Mouse (Mus musculus) bone marrow macrophage, adult 2 months (primary cell): ENCODE measurements around the gene Methig1. TPM values are rescaled to one million over a fixed set of nuclear protein-coding genes. Genes with fewer than 3 reads are reported as not detected.

ENCODE experiments used
- H3K27ac ChIP-seq: 2 replicates; pipeline ENCODE4 v1.5.1; 2012; ENCODE audit warnings: low read depth, low read length; ENCODE audit not compliant: insufficient read depth
- H3K4me1 ChIP-seq: 2 replicates; pipeline ENCODE4 v1.6.1; 2012; ENCODE audit warnings: low read length; ENCODE audit not compliant: control insufficient read depth, insufficient read depth
- H3K4me3 ChIP-seq: 2 replicates; pipeline ENCODE4 v1.5.1; 2012; ENCODE audit warnings: mild to moderate bottlenecking, low read length, moderate library complexity; ENCODE audit not compliant: insufficient read depth
- CTCF ChIP-seq: IDR thresholded peaks from 2 replicates; pipeline ENCODE4 v1.5.1; 2012; ENCODE audit warnings: low read depth, mild to moderate bottlenecking, low read length, moderate library complexity
- POLR2A ChIP-seq: IDR thresholded peaks from 2 replicates; pipeline ENCODE4 v1.6.1; 2012; ENCODE audit warnings: mild to moderate bottlenecking, low read depth, low read length, borderline replicate concordance
- polyA plus RNA-seq: library from polyadenylated mRNA; stranded (reverse); fragments of >200 nt; gene quantifications from 2 replicates; pipeline ENCODE4 v1.2.4, GENCODE M21; 2012; ENCODE audit not compliant: missing spikeins, insufficient read depth, insufficient read length

The Methig1 gene
- polyA plus RNA-seq, 1 experiment, result not detected

GRCm38 (mm10) chr15:100400592-100401250 lies 47.8 kb downstream of the Methig1 start:
- peaks cover 14% of the 10 kb centered on the region for H3K4me1 ChIP-seq
- no peak overlapping the region for H3K27ac ChIP-seq
- no peak overlapping the region for H3K4me3 ChIP-seq
- TF ChIP-seq CTCF (no peak), POLR2A (no peak)

GRCm38 (mm10) chr15:100401811-100402210 lies 48.9 kb downstream of the Methig1 start:
- TF ChIP-seq CTCF (no peak), POLR2A (no peak)
- no peak overlapping the region for H3K27ac ChIP-seq
- H3K4me3 ChIP-seq, result no peak overlapping the region
- peaks cover 20% of the 10 kb centered on the region for H3K4me1 ChIP-seq

GRCm38 (mm10) chr15:100402347-100402746 lies 49.4 kb downstream of the Methig1 start:
- Histone ChIP-seq H3K4me1 (peaks cover 20% of the 10 kb centered on the region), H3K4me3 (no peak overlapping the region), H3K27ac (no peak overlapping the region)
- no peak for TF ChIP-seq CTCF
- TF ChIP-seq POLR2A, result no peak

GRCm38 (mm10) chr15:100402798-100403197 lies 49.8 kb downstream of the Methig1 start:
- peaks cover 20% of the 10 kb centered on the region for H3K4me1 ChIP-seq
- H3K4me3 ChIP-seq, result no peak overlapping the region
- TF ChIP-seq CTCF (no peak), POLR2A (no peak)
- peak overlapping the region; percentile 36 for H3K27ac ChIP-seq

- TF ChIP-seq CTCF (no peak), POLR2A (no peak)
- H3K4me3 ChIP-seq, result no peak overlapping the region
- H3K4me1 ChIP-seq, result peaks cover 20% of the 10 kb centered on the region
- peak overlapping the region; percentile 36 for H3K27ac ChIP-seq
Observed at GRCm38 (mm10) chr15:100403318-100404000, 50.5 kb downstream of the Methig1 start.

GRCm38 (mm10) chr15:100406088-100406487 lies 53.1 kb downstream of the Methig1 start:
- TF ChIP-seq POLR2A (no peak), CTCF (no peak)
- Histone ChIP-seq H3K4me1 (peaks cover 26% of the 10 kb centered on the region), H3K4me3 (no peak overlapping the region), H3K27ac (0 out of 2 replicates have a peak overlapping the region, but pooled peaks have one; percentile 1)

GRCm38 (mm10) chr15:100410918-100411672 lies 58.1 kb downstream of the Methig1 start:
- Histone ChIP-seq H3K4me3 (no peak overlapping the region), H3K27ac (peak overlapping the region; percentile 23), H3K4me1 (peaks cover 36% of the 10 kb centered on the region)
- TF ChIP-seq CTCF (no peak), POLR2A (no peak)

- Histone ChIP-seq H3K27ac (no peak overlapping the region), H3K4me3 (no peak overlapping the region), H3K4me1 (peaks cover 40% of the 10 kb centered on the region)
- TF ChIP-seq CTCF, result no peak
- TF ChIP-seq POLR2A, result no peak
Observed at GRCm38 (mm10) chr15:100411731-100412130, 58.8 kb downstream of the Methig1 start.

- no peak for TF ChIP-seq CTCF
- no peak for TF ChIP-seq POLR2A
- no peak overlapping the region for H3K4me3 ChIP-seq
- H3K27ac ChIP-seq, result no peak overlapping the region
- peaks cover 54% of the 10 kb centered on the region for H3K4me1 ChIP-seq
Observed at GRCm38 (mm10) chr15:100413306-100413705, 60.4 kb downstream of the Methig1 start.

GRCm38 (mm10) chr15:100414011-100414410 lies 61.1 kb downstream of the Methig1 start:
- no peak overlapping the region for H3K27ac ChIP-seq
- no peak overlapping the region for H3K4me3 ChIP-seq
- TF ChIP-seq POLR2A (no peak), CTCF (no peak)
- peaks cover 58% of the 10 kb centered on the region for H3K4me1 ChIP-seq
